Mouse (Mus musculus) myocyte (in vitro differentiated cells): ENCODE results near the gene Sf3a1.

Experiments
- CEBPB ChIP-seq: IDR thresholded peaks from 2 replicates; pipeline ENCODE4 v1.6.1; 2011; ENCODE audit warnings: mild to moderate bottlenecking, moderate library complexity; ENCODE audit not compliant: poor library complexity, insufficient read depth, severe bottlenecking
- MAX ChIP-seq: IDR thresholded peaks from one replicate; pipeline ENCODE4 v1.6.1; 2011; ENCODE audit warnings: low read depth, mild to moderate bottlenecking, control low read depth
- MYOG ChIP-seq, 3 experiments: IDR thresholded peaks; one replicate each; pipeline ENCODE4 v1.6.1; 2011; ENCODE audit warnings: control low read depth in 2 of 3, low read depth in 2 of 3, mild to moderate bottlenecking in 2 of 3; ENCODE audit not compliant: insufficient read length in 2 of 3, control insufficient read depth in 1 of 3, insufficient read depth in 1 of 3
- POLR2A ChIP-seq: IDR thresholded peaks from one replicate; pipeline ENCODE4 v1.6.1; 2011; ENCODE audit warnings: low read depth, mild to moderate bottlenecking, control low read depth, moderate library complexity; ENCODE audit not compliant: insufficient read length
- POLR2AphosphoS2 ChIP-seq: IDR thresholded peaks from one replicate; pipeline ENCODE4 v1.6.1; 2011; ENCODE audit warnings: low read depth, control low read depth; ENCODE audit not compliant: insufficient read length
- REST ChIP-seq: IDR thresholded peaks from one replicate; pipeline ENCODE4 v1.6.1; 2011; ENCODE audit warnings: mild to moderate bottlenecking, control low read depth, moderate library complexity; ENCODE audit not compliant: insufficient read depth, insufficient read length
- SRF ChIP-seq: IDR thresholded peaks from one replicate; pipeline ENCODE4 v1.6.1; 2011; ENCODE audit warnings: low read depth; ENCODE audit not compliant: control insufficient read depth, insufficient read length
- TCF12 ChIP-seq: IDR thresholded peaks from one replicate; pipeline ENCODE4 v1.6.1; 2011; ENCODE audit warnings: mild to moderate bottlenecking, control low read depth; ENCODE audit not compliant: poor library complexity, insufficient read depth, severe bottlenecking
- USF1 ChIP-seq: IDR thresholded peaks from one replicate; pipeline ENCODE4 v1.6.1; 2011; ENCODE audit warnings: low read depth, mild to moderate bottlenecking, control low read depth, moderate library complexity

DNA sequence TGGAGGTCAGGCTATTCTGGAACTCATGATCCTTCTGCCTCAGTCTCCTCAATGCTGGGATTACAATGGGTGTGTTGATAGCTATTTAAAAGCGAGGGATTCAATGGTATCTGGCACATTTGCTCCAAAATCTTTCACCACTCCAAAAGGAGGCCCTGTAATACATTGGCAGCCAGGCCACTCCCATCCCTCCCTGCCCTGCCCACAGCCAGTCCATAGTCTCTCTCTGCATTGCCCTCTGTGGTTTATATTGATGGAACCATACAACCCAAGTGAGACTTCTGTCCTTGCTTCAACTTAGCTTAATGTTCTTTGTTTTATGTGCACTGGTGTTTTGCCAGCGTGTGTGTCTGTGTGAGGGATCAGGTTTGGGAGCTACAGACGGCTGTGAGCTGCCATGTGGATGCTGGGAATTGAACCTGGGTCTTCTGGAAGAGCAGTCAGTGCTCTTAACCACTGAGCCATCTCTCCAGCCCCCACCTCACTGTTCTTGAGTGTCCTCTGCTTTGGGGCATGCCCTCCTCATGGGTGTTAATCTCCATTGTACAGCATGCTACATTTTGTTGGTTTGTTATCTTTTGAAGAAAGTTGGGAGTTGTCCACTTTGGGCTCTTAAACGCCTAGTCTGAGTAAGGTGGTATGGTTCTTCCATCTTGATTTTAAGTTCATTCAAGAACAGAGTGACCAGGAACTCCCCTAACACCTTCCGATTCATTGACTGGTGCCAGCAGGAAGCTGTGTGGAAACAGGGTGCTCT, 66.6 kb downstream of the Sf3a1 start:
- TF ChIP-seq POLR2A (no peak), CEBPB (no peak), MYOG (IDR thresholded peaks at IDR 0.05; ENCODE audit: control insufficient read depth in 1 of 3, insufficient read depth in 1 of 3, insufficient read length in 2 of 3, low read depth in 2 of 3) (no peak), POLR2AphosphoS2 (no peak), REST (no peak), USF1 (no peak), MAX (no peak), SRF (no peak), TCF12 (no peak)
